In the genomic region with DNA sequence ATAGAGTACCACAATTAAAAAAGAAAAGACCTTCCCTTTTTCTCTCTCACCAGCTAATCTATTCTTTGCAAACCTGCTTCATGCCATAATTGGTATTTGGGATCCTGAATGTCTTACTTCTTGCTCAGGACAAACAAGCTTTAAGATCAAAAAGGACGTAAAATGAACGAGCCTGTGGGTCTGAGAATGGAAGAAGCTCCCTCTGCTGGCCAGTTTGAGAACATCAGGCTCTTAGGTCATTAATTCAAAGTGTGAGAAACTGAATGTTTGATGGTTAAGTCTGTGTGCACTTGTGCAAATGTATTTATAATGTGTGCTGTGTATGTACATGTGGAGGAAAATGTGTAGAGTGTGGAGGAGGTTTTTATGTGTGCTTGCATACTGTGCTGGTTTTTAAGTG, we compare ENCODE assay signal across 10 mouse cellular contexts. TPM values are rescaled to one million over a fixed set of nuclear protein-coding genes. Genes with fewer than 3 reads are reported as not detected.
DNase-seq lines count a peak whose midpoint lies in the region; ATAC-seq and TF ChIP-seq lines count a peak whose summit lies in the region.
"Had no signal": no experiment of that assay in that cellular context is flagged by ENCODE, and none has a peak within 500 bp of the region (broad histone marks: within the 10 kb centered on the region; RNA-seq: fewer than 3 reads in every experiment).

No protein-coding gene starts in this region.

- TF ChIP-seq POLR2A in thymus, adult 2 months (IDR thresholded peaks at IDR 0.05; ENCODE audit: control insufficient read depth, extremely low read depth, insufficient read depth, low read length, poor library complexity), result no peak

- no peak overlapping the region for H3K27ac ChIP-seq in midbrain, embryonic 10.5 days (replicated peaks)
- H3K27ac ChIP-seq in midbrain, embryonic 13.5 days, result no peak overlapping the region
- H3K27ac ChIP-seq in lung, embryonic 14.5 days (ENCODE audit: low read depth), result no peak overlapping the region
- H3K27ac ChIP-seq in thymus, adult 2 months (ENCODE audit: control insufficient read depth, insufficient read depth, low read length), result no peak overlapping the region
- H3K27ac ChIP-seq: hindbrain, embryonic 15.5 days had no signal

- H3K4me3 ChIP-seq in midbrain, embryonic 10.5 days, result no peak overlapping the region
- no peak overlapping the region for H3K4me3 ChIP-seq in midbrain, embryonic 13.5 days (replicated peaks)
- H3K4me3 ChIP-seq in lung, embryonic 14.5 days (ENCODE audit: low read depth, low read length), result no peak overlapping the region
- no peak overlapping the region for H3K4me3 ChIP-seq in thymus, adult 2 months (ENCODE audit: control insufficient read depth, insufficient read depth, low read length)
- H3K4me3 ChIP-seq: hindbrain, embryonic 15.5 days had no signal

- H3K27me3 ChIP-seq in midbrain, embryonic 10.5 days (ENCODE audit: low read depth, poor library complexity, severe bottlenecking), result no peaks in the 10 kb centered on the region
- no peaks in the 10 kb centered on the region for H3K27me3 ChIP-seq in midbrain, embryonic 13.5 days
- no peaks in the 10 kb centered on the region for H3K27me3 ChIP-seq in lung, embryonic 14.5 days (ENCODE audit: insufficient read depth, low read length)
- H3K27me3 ChIP-seq in thymus, adult 2 months (ENCODE audit: control insufficient read depth, insufficient read depth, low read length), result no peaks in the 10 kb centered on the region
- H3K27me3 ChIP-seq: hindbrain, embryonic 15.5 days had no signal

- H3K4me2 ChIP-seq in midbrain, embryonic 13.5 days (replicated peaks), result no peak overlapping the region
- H3K4me2 ChIP-seq in lung, embryonic 14.5 days, result no peak overlapping the region
- H3K4me2 ChIP-seq: hindbrain, embryonic 15.5 days had no signal

- H3K9me3 ChIP-seq in midbrain, embryonic 10.5 days (replicated peaks), result no peaks in the 10 kb centered on the region
- no peaks in the 10 kb centered on the region for H3K9me3 ChIP-seq in midbrain, embryonic 13.5 days
- no peaks in the 10 kb centered on the region for H3K9me3 ChIP-seq in lung, embryonic 14.5 days (ENCODE audit: low read depth, low read length)
- H3K9me3 ChIP-seq: hindbrain, embryonic 15.5 days had no signal

- H3K9ac ChIP-seq in midbrain, embryonic 13.5 days (replicated peaks), result no peak overlapping the region
- no peak overlapping the region for H3K9ac ChIP-seq in lung, embryonic 14.5 days
- H3K9ac ChIP-seq: hindbrain, embryonic 15.5 days had no signal

- H3K4me1 ChIP-seq in midbrain, embryonic 10.5 days, result peaks cover 16% of the 10 kb centered on the region
- 0 out of 2 replicates have a peak, but pooled peaks cover under 1% of the 10 kb centered on the region for H3K4me1 ChIP-seq in midbrain, embryonic 13.5 days (replicated peaks)
- H3K4me1 ChIP-seq in lung, embryonic 14.5 days (ENCODE audit: insufficient read depth), result no peaks in the 10 kb centered on the region
- H3K4me1 ChIP-seq in thymus, adult 2 months (replicated peaks; ENCODE audit: control insufficient read depth, insufficient read depth, low read length), result peaks cover 5% of the 10 kb centered on the region
- H3K4me1 ChIP-seq: hindbrain, embryonic 15.5 days had no signal

- TF ChIP-seq CTCF in lung, embryonic 14.5 days (IDR thresholded peaks at IDR 0.05; ENCODE audit: low read depth), result peak; percentile 74
- no peak for TF ChIP-seq CTCF in thymus, adult 2 months (IDR thresholded peaks at IDR 0.05; ENCODE audit: borderline replicate concordance, control insufficient read depth, extremely low read depth, insufficient read depth, low read length, poor library complexity)

- no peaks in the 10 kb centered on the region for H3K36me3 ChIP-seq in midbrain, embryonic 10.5 days
- H3K36me3 ChIP-seq in midbrain, embryonic 13.5 days, result no peaks in the 10 kb centered on the region
- no peaks in the 10 kb centered on the region for H3K36me3 ChIP-seq in lung, embryonic 14.5 days (ENCODE audit: insufficient read depth)
- H3K36me3 ChIP-seq in thymus, adult 2 months (ENCODE audit: control insufficient read depth, insufficient read depth, low read length), result no peaks in the 10 kb centered on the region
- H3K36me3 ChIP-seq: hindbrain, embryonic 15.5 days had no signal

- peak; percentile 33 to 51 for DNase-seq in adrenal gland, adult 18-20 months (ENCODE audit: low spot score in 2 of 2)
- no peak for DNase-seq in adrenal gland, adult 8-10 months
- DNase-seq in midbrain, embryonic 10.5 days (ENCODE audit: low spot score), result peak; percentile 43
- DNase-seq in c-Kit-negative CD71-positive TER-119-positive erythroid progenitor cells, embryonic 14.5 days (ENCODE audit: low read depth, low spot score), result peak; percentile 38
- peak; percentile 8 to 47 for DNase-seq in heart, postnatal 36 days
- peak; percentile 80 for DNase-seq in lung, embryonic 14.5 days
- DNase-seq in thymus, adult 2 months, result peak; percentile 53

- WGBS in midbrain, embryonic 10.5 days, result 41% methylated on average over 2 of the region's 2 CpGs
- WGBS in midbrain, embryonic 13.5 days, result 21% methylated on average over 2 of the region's 2 CpGs
- 19% methylated on average over 2 of the region's 2 CpGs for WGBS in lung, embryonic 14.5 days
- 5% methylated on average over 2 of the region's 2 CpGs for WGBS in thymus, adult 2 months

- ATAC-seq in midbrain, embryonic 13.5 days, result no peak
- ATAC-seq in lung, embryonic 14.5 days (ENCODE audit: insufficient read depth), result no peak

- intact Hi-C loops in heart, postnatal 36 days (cut with DNase I), result loop anchor here (1.0 kb wide), 3 partner anchors 45 to 151 kb away; no protein-coding TSS in a partner anchor

RNA-seq across cellular contexts. Expression of a gene that starts 5.0 kb away (rescaled TPM):
- 1 to 10 TPM; 2.3 to 6.1 TPM for total RNA-seq in adrenal gland, adult 18-20 months (2021)
- 1 to 10 TPM; 3.2 to 7.5 (median 6.4) TPM for total RNA-seq in adrenal gland, adult 8-10 months (2022)
- polyA plus RNA-seq in midbrain, embryonic 10.5 days (2016; fragmentation: Nextera tagmentation; extraction: Ambion mirVana), result 1.8 and 1.9 TPM in 2 replicates
- 0.85 and 1.4 TPM in 2 replicates for polyA plus RNA-seq in midbrain, embryonic 13.5 days (2015; fragmentation: Nextera tagmentation; extraction: Ambion mirVana)
- total RNA-seq in heart, postnatal 36 days (2021), result not detected
- polyA plus RNA-seq in lung, embryonic 14.5 days (2014; fragmentation: Nextera tagmentation; extraction: Ambion mirVana), result not detected in 2 replicates
- 0.93 and 1.4 TPM in 2 replicates for polyA plus RNA-seq in thymus, adult 2 months (2012; rRNA removed)
- polyA plus RNA-seq: C2C12 had no signal

RNA-seq across cellular contexts. Expression of a gene that starts 21.7 kb away (rescaled TPM):
- under 1 TPM in 1 of 2 experiments, not detected in 1; 0.17 TPM for total RNA-seq in adrenal gland, adult 18-20 months (2021)
- under 1 TPM in 1 of 4 experiments, not detected in 3; 0.24 TPM for total RNA-seq in adrenal gland, adult 8-10 months (2022)
- polyA plus RNA-seq in midbrain, embryonic 10.5 days (2016; fragmentation: Nextera tagmentation; extraction: Ambion mirVana), result not detected in 2 replicates
- polyA plus RNA-seq in midbrain, embryonic 13.5 days (2015; fragmentation: Nextera tagmentation; extraction: Ambion mirVana), result not detected in 2 replicates
- total RNA-seq in heart, postnatal 36 days (2021), result not detected
- not detected in 2 replicates for polyA plus RNA-seq in lung, embryonic 14.5 days (2014; fragmentation: Nextera tagmentation; extraction: Ambion mirVana)
- polyA plus RNA-seq in thymus, adult 2 months (2012; rRNA removed), result 0.30 TPM in 1 of 2 replicates, not detected in the other

RNA-seq across cellular contexts. Expression of a gene that starts 59.3 kb away (rescaled TPM):
- total RNA-seq in adrenal gland, adult 18-20 months (2021), result not detected
- not detected for total RNA-seq in adrenal gland, adult 8-10 months (2022)
- polyA plus RNA-seq in midbrain, embryonic 10.5 days (2016; fragmentation: Nextera tagmentation; extraction: Ambion mirVana), result 0.42 TPM in 1 of 2 replicates, not detected in the other
- 0.43 TPM in 1 of 2 replicates, not detected in the other for polyA plus RNA-seq in midbrain, embryonic 13.5 days (2015; fragmentation: Nextera tagmentation; extraction: Ambion mirVana)
- not detected for total RNA-seq in heart, postnatal 36 days (2021)
- not detected in 2 replicates for polyA plus RNA-seq in lung, embryonic 14.5 days (2014; fragmentation: Nextera tagmentation; extraction: Ambion mirVana)
- not detected in 2 replicates for polyA plus RNA-seq in thymus, adult 2 months (2012; rRNA removed)
- polyA plus RNA-seq: C2C12 had no signal
